Mouse (Mus musculus) bone marrow macrophage, adult 2 months (primary cell): ENCODE results near the gene Erc1. TPM values are rescaled to one million over a fixed set of nuclear protein-coding genes. Genes with fewer than 3 reads are reported as not detected.

Experiments
- H3K27ac ChIP-seq: 2 replicates; pipeline ENCODE4 v1.5.1; 2012; ENCODE audit warnings: low read depth, low read length; ENCODE audit not compliant: insufficient read depth
- H3K4me1 ChIP-seq: 2 replicates; pipeline ENCODE4 v1.6.1; 2012; ENCODE audit warnings: low read length; ENCODE audit not compliant: control insufficient read depth, insufficient read depth
- H3K4me3 ChIP-seq: 2 replicates; pipeline ENCODE4 v1.5.1; 2012; ENCODE audit warnings: mild to moderate bottlenecking, low read length, moderate library complexity; ENCODE audit not compliant: insufficient read depth
- CTCF ChIP-seq: IDR thresholded peaks from 2 replicates; pipeline ENCODE4 v1.5.1; 2012; ENCODE audit warnings: low read depth, mild to moderate bottlenecking, low read length, moderate library complexity
- POLR2A ChIP-seq: IDR thresholded peaks from 2 replicates; pipeline ENCODE4 v1.6.1; 2012; ENCODE audit warnings: mild to moderate bottlenecking, low read depth, low read length, borderline replicate concordance
- polyA plus RNA-seq: library from polyadenylated mRNA; stranded (reverse); fragments of >200 nt; gene quantifications from 2 replicates; pipeline ENCODE4 v1.2.4, GENCODE M21; 2012; ENCODE audit not compliant: missing spikeins, insufficient read depth, insufficient read length

The Erc1 gene
- polyA plus RNA-seq, 1 experiment: 9.9 TPM

- H3K27ac ChIP-seq: no peak overlapping the region
- no peak for TF ChIP-seq CTCF
- no peak for TF ChIP-seq POLR2A
- peaks cover 8% of the 10 kb centered on the region for H3K4me1 ChIP-seq
- H3K4me3 ChIP-seq: no peak overlapping the region
Observed at GRCm38 (mm10) chr6:119635629-119636028, 212.3 kb downstream of the Erc1 start.

GRCm38 (mm10) chr6:119630622-119631021 lies 217.3 kb downstream of the Erc1 start:
- no peak overlapping the region for H3K4me3 ChIP-seq
- TF ChIP-seq POLR2A: no peak
- TF ChIP-seq CTCF: no peak
- H3K27ac ChIP-seq: peak overlapping the region; percentile 21; the same call in 1 of the 2 replicates
- H3K4me1 ChIP-seq: peaks cover 7% of the 10 kb centered on the region

DNA sequence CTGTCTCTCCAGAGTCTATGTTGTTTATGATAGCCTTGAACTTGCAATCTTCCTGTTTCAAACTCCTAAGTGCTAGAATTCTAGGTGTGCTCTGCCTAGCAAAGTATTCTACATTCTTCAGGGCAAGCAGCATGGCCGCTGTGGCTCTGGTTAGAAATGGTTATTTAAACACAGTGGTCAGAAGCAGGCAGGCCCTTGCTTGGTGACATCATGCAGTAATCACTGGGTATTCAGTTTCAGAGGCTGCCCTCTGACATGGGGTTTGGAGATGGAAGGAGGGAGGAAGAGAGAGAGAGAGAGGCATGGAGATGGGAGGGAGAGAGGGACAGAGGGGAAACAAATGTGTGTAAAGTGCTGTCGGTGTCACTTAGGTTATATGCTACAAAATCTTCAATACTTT lies 246.6 kb downstream of the Erc1 start:
- Histone ChIP-seq H3K4me1 (no peaks in the 10 kb centered on the region), H3K27ac (no peak overlapping the region), H3K4me3 (no peak overlapping the region)
- TF ChIP-seq POLR2A (no peak), CTCF (no peak)

- Histone ChIP-seq H3K4me3 (no peak overlapping the region), H3K27ac (no peak overlapping the region), H3K4me1 (no peaks in the 10 kb centered on the region)
- TF ChIP-seq CTCF (no peak), POLR2A (no peak)
Observed at GRCm38 (mm10) chr6:119595440-119595839, 252.5 kb downstream of the Erc1 start.

DNA sequence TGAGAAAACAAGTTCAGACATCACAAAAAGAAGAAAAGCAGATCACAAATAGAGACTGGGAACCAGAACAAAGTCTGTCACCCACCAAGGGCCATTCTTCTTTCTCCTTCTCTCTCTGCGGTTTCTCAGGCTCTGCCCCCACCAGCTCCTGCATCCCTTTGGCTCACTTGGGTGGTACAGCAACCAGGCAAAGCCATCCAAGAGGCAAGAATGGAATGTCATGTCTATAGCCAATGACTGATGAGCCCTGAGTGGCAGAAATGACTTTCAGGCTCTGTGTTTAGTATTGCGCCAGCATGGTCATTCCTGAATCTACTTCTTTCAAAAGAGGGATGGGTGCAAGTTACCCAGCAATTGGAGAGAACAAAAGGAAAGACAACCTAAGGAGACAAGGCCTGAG lies 257.1 kb downstream of the Erc1 start:
- 0 out of 2 replicates have a peak, but pooled peaks cover 2% of the 10 kb centered on the region for H3K4me1 ChIP-seq
- H3K27ac ChIP-seq: no peak overlapping the region
- no peak overlapping the region for H3K4me3 ChIP-seq
- TF ChIP-seq POLR2A (no peak), CTCF (no peak)

DNA sequence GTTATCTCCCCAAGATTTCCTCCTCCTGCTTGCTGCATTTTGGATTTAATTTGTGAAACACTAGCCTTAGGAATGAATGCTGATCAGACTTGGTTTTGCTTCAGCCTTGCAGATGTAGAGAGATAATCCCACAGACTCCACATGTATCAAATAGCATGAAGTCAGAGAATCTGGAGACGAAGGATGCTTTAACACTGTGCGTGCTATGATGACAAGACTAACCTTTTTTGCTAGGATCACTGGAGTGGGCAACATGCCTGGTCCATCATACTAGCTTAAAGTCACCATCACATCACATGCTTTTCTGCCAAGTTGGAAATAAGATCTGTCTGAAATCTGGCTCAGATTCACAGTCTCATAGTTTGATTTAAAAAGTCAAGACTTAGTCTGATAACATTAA lies 260.1 kb downstream of the Erc1 start:
- H3K4me3 ChIP-seq: no peak overlapping the region
- H3K4me1 ChIP-seq: 0 out of 2 replicates have a peak, but pooled peaks cover 2% of the 10 kb centered on the region
- no peak overlapping the region for H3K27ac ChIP-seq
- no peak for TF ChIP-seq CTCF
- TF ChIP-seq POLR2A: no peak

- no peak for TF ChIP-seq POLR2A
- no peak overlapping the region for H3K27ac ChIP-seq
- 0 out of 2 replicates have a peak, but pooled peaks cover 2% of the 10 kb centered on the region for H3K4me1 ChIP-seq
- no peak overlapping the region for H3K4me3 ChIP-seq
Observed at GRCm38 (mm10) chr6:119587454-119587853, 260.5 kb downstream of the Erc1 start.

GRCm38 (mm10) chr6:119585652-119586375 lies 262.2 kb downstream of the Erc1 start:
- Histone ChIP-seq H3K4me3 (no peak overlapping the region), H3K4me1 (0 out of 2 replicates have a peak, but pooled peaks cover 2% of the 10 kb centered on the region), H3K27ac (no peak overlapping the region)
- TF ChIP-seq POLR2A: no peak
- no peak for TF ChIP-seq CTCF

DNA sequence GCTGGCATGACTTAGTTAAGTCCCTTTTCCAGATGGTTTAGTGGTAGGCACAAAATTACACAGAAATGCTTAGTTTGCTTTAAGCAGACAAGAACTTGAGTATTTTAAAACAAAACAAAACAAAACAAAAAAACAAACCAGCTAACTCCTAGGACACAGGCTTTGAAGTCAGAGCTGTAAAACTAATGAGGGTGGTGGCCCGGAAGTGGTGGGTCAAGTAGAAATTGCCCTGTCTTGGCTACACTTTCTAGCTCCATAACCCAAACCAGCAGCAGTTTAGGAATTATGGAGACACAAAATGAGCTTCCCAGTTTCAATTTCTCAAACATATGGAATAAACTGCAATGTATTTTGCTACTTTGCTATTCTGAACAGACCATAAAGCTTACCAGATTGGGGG lies 263.9 kb downstream of the Erc1 start:
- no peak overlapping the region for H3K27ac ChIP-seq
- 0 out of 2 replicates have a peak, but pooled peaks cover 2% of the 10 kb centered on the region for H3K4me1 ChIP-seq
- TF ChIP-seq POLR2A (no peak), CTCF (no peak)
- no peak overlapping the region for H3K4me3 ChIP-seq

DNA sequence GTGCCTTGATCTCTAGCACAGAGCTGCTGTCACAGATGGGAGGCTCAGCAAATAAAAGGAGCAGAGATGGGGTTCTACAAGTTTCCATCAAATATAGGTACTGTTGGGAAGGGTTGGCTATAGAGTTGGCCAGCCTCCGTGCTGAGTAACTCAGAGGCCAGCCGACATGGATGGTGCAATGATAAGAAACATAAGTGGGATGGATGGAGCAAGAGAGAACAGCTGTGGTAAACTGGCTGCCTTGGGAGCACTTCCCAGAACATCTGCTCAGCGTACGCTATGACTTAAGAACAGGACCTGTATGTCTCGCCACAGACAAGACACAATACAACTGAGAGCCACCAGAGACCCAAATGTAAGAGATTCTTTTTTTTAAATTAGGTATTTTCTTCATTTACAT lies 264.8 kb downstream of the Erc1 start:
- 0 out of 2 replicates have a peak, but pooled peaks cover 2% of the 10 kb centered on the region for H3K4me1 ChIP-seq
- H3K27ac ChIP-seq: no peak overlapping the region
- no peak for TF ChIP-seq CTCF
- TF ChIP-seq POLR2A: no peak
- H3K4me3 ChIP-seq: no peak overlapping the region
